Mouse (Mus musculus): ENCODE data around the gene Acsl5.

Gene Acsl5

DNA sequence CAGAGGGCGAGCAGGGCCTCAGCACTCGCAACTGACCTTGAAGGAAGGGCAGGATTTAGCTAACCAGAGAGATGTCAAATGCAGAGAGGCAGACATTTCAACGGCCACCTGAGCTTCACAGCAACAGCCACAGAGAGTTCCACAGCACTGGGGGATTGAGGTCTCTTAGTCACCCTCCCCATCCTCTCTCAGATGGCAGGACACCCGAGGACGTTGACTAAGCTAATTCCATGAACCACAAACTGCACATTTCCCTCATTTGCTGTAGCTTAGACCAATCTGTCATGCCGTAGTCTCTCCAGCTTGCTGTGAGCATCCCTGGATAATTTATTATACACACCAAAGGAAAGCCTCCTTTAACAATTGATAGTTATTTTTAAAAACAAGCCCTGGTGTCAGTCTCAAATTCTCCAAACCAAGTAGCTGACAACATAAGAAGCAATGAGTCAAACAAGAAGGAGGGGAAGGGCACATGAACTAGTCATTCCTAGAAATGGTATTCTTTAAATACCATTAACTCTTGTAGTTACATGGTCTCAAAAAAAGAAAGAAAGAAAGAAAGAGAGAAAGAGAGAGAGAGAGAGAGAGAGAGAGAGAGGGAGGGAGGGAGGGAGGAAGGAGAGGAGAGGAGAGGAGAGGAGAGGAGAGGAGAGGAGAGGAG is 11.8 kb upstream of the Acsl5 start:
- DNase-seq (ENCODE audit: low spot score in 2 of 2): no peak

DNA sequence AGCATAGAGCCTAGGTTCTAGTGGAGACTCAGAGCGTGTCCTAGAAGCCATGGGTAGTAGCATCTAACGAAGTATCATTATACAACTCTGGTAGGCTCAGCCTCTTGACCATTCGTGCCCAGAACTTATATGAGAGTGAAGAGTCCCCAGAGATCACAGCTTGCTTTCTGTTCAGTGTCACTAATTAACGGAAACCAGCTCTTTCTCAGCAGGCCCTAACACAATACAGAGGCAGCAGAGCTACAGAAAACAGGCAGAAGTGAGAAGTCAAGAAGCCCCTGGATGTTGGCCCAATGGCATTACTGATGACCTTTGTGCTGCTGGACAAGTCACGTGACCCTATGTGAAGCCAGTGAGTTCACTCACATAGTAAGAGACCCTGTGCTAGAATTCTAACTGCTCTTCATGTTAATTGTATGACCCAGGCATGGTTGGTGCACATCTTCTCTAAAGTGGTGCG is 10.5 kb upstream of the Acsl5 start, which contains the start of gene Gucy2g:
Gene Gucy2g (minus strand): TSS at position 51 of the 460 bp plus-strand sequence.
- no peak for DNase-seq (ENCODE audit: low spot score in 2 of 2)

DNA sequence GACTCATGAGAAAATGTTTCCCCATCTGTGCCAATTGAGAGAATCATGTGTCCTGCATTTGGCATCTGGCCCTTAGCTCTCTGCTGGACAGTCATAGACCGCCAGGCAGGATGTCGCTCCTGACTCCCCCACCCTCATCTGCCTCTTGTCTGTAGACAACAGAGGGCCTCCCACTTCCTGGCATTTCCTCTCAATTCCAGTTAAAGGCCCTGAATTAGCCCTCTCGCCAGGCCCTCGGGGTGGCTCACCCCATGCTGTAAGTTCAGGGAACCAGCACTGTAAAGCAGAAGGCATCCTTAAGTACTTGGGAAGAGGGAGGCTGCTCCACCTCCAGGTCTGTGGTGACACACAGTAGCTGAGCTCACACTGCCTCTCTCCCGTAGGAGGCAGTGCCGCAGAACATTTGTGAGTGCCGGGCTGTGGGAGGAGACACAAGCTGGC is 6.9 kb upstream of the Acsl5 start:
- no peak for DNase-seq (ENCODE audit: low spot score in 2 of 2)

DNA sequence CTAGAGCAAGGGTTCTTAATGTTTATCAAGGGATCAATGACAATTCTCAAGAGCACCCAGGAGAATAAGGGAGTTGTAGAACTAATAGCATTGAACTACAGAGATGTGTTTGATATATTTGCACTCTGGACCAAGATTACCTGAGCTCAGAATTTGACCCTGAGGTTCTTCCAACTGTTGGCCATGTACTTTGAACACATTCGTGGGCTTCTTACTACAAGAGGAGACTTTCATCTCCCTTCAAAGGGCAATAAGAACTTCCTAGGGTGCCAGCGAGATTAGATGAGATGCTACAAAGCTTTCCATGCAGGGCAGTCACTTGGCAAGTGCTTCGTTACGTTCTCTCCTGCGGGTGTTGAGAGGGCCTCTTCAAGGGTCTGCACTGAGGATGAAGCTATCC is 4.2 kb upstream of the Acsl5 start:
- DNase-seq (ENCODE audit: low spot score in 2 of 2): no peak

DNA sequence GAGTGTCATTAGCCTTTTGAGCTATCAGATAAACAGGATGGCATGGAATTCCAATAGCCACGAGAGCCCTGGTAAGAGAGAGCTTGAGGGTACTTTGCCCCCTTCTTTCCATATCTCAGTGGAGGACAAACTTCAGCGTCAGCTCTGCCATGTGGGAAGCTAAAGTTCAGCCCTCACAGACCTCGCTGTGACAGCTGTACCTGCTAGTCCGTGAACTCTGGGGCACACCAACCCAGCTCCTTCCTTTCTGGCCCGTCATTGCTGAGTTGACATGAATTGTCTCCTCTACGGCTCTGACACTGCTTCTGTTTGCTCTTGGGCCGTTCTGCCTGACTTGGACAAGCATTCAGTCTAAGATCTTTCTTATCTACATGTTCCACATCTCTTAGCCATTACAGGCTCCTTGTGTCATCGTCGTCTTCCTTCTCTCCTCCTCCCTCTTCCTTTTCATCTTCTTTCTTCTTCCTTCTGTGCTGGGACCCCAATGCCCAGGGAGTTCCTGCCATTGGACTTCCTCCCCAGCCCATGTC is 3.7 kb upstream of the Acsl5 start:
- DNase-seq (ENCODE audit: low spot score in 2 of 2): no peak

DNA sequence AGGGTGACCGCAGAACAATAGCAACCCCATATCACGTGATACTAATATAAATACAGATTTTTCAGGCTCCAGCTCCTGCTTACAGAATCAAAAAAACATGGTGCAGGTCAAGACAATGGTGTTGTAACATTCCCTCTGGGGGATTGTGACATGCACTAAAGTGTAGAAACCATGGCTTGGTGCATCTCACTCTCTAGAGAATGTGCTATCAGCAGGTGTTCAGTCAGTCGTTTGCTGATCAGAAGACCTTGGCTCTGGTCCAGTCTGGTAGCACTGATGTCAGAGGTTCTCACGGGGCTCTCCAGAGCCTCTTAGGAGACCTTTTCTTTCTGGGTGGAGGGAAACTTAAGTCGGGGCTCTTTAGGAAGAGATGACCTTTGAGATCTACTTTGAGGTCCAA is 1.3 kb upstream of the Acsl5 start:
- no peak for DNase-seq (ENCODE audit: low spot score in 2 of 2)

DNA sequence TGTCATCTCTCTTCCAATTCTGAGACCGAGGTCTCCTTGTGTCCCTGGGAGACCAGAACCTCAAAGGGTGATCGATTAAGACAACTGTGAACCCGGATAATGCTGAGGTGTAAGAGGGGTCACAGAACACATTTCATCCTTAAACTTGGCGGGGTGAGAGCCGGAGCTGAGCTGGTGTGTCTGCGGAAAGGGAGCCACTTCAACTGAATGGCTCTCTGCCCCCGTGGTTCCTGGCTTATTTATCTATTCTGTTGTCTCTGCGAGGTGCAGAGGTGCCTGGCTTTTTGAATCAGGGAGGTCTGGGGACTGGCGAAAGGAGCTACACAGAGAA is 1.5 kb downstream of the Acsl5 start:
- no peak for DNase-seq (ENCODE audit: low spot score in 2 of 2)

DNA sequence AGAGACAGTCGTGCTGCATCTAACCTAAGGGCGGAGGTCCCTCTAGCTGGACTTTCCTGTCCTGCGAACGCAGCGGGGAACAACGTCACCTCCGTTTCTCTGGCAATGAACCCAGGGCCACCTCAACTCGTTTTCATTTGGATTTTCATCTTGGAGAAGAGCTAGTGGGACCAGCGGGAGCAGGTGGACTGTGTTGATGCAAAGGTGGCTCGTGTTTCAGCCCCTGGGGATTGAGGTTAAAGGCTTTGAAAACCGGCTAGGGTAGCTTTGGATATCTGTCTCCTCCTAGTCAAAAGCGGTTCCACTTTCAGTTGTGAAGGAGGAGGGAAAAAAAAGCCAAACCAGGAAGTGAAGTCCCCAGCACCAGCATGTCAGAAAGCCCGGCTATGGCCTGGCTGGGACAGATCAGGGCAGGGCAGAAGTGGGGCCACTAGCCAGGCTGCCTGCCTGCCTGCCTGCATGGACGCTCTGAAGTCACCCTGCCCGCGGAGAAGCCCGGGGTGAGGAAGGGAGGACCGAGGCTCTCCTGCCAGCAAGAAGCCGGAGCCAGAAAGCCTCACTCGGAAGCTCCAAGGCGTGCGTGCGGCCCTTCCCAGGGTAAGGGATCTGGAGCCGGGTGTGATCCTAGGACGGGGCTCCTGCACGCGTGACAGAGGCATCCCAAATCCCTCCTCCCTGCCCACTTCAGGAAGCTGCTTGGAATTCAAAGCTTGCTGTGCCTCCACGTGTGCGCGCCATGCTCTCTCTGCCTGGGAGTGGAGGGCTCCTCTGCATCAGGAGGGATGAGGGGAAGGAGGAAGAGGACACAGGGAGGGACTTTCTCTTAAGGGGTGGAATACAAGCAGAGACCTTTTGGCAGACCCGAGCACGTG is 2.1 kb downstream of the Acsl5 start:
- peak; percentile 47 to 66 for DNase-seq (ENCODE audit: low spot score in 2 of 2)

DNA sequence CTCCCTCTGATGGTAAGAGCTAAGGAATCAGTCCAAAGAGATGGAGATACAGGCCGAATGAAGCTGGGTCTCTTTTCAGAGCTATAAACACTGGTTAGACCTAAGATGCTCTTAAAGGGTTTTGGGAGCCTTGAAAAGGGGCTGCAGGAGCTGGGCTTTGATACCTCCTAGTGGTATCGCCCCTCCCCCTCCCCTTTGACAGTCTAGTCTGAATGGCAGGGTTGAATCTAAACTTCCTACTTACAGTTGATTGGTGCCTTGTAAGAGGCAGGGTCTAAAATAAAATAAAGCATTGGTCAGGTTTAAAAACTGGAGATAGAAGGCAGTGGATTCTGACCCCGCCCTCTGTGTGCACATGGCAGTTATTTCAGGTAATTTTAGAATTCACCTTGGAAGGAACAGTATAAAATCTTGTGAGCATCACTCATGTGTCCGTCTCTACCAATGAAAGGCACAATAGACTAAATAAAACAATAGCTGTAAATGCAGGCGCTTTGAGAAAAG is 2.8 kb downstream of the Acsl5 start:
- no peak for DNase-seq (ENCODE audit: low spot score in 2 of 2)

DNA sequence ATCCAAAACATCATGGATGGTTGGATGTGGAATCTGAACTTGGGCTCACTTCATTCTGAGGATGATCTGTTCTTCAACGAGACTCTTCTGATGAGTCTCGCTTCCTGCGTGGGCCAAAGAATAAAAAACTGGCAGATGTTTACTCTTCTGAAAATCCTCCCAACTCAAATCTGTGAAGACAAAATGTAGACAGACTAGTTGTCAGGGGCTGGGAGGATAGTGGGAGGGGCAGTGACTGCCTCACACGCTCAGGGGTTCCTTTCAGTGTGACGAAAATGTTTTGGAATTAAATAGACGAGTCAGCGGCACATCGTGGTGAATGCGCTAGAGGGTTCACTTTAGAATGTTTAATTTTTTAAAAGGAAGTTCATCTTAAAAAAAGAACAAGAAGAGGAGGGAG is 4.4 kb downstream of the Acsl5 start:
- no peak for DNase-seq (ENCODE audit: low spot score in 2 of 2)

DNA sequence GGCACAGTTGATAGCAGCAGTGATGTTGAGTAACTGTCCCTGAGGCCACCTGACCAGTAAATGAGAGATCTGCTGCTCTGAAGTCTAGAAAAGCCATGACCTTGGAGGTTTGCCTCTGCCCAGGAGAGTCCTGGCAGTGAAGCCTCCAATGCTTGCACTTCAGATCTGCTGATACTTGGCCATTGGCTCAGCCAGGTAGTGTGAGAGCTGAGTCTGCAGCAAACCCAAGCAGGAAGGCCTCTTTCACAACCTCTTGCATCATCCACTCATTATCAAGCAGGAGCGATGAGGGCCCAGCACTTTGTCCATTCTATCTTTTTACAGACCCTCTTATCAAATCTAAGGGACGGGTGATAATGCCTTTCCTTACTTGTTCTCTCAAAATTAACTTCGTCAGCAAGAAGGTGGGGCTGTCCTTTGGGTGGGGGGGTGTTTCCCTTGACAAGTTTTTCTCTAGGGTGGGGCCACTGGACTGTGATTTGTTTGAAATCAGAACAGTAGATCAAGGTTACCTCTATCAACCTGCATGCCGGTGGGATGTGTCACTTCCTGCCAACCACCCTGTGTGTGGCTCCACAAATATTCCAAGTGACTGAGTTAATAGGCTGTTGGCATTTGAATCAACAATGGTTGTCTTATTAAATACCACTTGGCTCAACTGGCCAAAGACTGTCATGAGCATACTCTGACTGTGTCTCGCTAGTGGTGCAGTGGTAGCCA is 6.1 kb downstream of the Acsl5 start:
- DNase-seq (ENCODE audit: low spot score in 2 of 2): peak; percentile 23 to 54

DNA sequence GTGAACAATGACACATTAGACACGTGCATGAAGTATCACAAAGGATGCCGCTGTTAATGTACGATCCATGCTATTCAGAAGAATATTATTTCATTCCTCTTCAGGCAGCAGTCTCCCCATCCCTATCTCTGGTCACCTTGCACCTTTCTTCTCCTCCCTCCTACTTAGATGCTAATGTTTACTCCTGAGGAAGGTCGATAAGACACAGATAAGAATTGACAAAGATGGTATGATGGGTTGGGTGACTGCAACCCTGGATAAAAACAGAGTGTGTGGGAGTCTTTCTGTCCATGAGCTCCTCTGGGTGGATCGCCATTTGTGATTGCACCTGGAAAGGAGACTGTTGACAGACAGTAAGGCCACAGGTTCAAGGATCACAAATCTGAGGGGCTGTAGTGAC is 6.8 kb downstream of the Acsl5 start:
- no peak for DNase-seq (ENCODE audit: low spot score in 2 of 2)

DNA sequence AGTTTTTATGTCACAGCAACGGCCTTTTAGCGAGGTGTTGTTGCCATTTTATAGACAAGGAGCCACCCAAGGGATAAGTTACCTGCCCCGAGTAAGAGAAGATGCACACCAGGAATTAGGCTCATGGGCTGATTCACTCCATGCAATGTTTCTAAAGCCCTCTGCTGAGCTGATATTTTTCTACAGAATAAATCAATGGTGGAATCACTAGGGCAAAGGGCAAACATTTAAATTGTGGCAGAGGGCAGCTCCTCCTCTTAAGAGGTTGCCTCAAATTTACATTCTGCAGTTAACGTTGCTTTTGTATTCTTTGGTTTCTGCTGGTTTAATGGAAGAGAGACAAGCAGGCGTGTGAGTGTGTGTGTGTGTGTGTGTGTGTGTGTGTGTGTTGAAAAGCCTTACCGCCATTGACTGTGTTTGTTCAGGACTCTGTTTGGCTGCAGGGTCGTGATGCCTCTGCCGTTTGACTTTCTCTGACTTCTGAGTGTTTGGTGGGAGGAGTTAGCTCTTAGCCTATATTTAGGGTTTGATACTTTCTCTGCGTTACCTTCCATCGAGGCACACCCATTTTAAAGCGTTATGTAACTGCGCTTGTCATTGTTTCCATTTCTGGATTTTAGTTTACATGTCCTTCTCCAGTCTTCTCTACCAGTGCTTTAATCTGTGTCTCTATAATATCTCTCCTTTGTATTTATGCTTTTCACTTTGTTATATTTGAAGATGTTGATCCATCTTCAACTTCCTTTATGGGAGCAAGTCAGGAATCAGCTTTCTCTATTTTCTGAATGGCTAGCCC is 8.8 kb downstream of the Acsl5 start:
- DNase-seq (ENCODE audit: low spot score in 2 of 2): no peak

DNA sequence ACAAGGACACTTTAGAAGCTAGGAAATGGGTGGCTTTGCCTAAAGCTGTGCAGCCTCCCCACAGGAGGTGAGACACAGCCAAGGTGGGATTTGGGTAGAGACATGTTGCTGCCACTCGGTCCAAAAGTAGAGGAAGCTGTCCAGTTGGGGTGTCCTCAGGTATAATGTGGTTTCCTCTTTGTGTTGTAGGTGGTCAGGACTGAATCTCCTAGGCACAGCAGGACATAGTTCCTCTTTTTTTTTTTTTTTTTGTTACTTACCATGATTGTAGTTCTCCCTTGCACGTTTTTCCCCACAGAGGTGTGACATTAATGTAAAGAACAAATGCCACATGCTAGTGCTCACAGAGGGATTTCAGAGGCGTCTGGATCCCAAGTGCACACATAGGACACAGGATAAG is 13.5 kb downstream of the Acsl5 start:
- no peak for DNase-seq (ENCODE audit: low spot score in 2 of 2)

DNA sequence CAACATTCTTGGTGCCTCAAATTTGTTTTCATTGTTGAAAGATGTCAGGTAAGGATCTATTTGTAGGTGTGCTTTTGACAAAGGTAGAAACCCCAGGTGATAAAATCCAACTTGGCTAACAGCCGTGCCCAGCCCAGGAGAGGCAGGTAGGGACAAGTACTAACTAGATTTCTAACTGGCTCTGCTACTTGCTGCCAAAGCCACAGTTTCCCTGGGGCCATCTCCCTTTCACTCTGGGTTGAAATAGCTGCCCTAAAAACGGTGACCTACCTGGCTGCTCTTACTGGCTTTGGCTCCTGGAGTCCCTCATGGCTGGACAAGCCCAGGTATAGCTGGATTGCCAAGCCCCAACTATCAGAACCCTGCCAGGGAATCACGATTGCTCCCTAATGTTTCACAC is 15.0 kb downstream of the Acsl5 start:
- DNase-seq (ENCODE audit: low spot score in 2 of 2): peak; percentile 30 to 59

DNA sequence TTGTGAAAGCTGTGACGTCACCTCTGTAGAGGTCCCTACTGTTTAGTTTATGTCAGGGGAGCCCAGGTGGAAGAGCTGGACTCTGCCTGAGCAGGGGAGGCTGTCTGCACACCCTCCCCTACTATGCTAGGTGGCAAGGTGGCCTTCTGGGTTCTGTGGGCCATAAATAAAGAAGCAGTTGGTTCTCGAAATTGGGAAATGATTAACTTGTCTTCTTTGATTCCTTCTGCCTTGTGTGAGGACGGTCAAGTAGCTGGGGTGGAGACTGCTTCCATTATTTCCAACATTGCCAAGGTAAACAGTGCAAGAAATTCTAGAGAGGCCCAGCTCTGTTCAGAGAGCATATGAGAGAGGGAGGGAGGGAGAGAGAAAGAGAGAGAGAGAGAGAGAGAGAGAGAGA is 16.4 kb downstream of the Acsl5 start:
- DNase-seq (ENCODE audit: low spot score in 2 of 2): no peak

DNA sequence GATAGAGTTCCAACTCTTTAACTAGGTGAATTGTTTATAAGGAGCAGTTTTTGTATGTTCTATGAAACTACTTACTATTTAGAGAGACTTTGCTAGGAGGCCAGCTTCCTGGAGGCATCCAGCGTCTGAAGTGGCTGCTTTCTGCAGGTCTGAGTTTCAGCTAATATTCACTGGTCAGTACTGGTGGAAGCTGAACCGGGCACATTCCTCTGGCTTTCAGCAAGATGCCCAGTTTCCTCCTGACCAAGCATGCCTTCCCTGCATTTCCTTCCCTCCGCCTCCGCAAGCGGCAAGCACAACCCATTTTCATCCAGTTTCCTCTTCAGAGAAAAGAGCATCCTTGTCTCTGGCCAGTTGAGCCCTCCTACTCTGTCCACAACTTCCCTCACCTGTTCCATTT is 17.3 kb downstream of the Acsl5 start:
- DNase-seq (ENCODE audit: low spot score in 2 of 2): no peak

DNA sequence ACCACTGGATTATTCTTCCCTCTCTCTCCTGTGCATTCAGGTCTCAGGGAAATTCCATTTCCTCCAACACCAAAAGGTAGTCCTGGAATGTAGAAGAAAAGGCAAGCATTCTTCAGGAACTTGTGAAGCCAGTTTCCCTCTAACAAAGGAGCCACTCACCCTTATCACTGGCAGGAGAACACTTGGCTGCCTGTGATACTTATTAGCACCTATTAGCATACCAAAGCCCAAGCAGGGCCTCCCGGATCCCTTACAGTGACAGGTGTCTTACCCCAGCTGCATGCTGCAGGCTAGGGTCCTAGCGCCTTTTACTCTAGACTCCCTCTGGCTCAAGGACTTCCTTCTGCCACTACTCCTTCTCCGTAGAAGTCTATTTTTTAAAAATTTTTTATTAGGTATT is 19.7 kb downstream of the Acsl5 start:
- DNase-seq (ENCODE audit: low spot score in 2 of 2): no peak

DNA sequence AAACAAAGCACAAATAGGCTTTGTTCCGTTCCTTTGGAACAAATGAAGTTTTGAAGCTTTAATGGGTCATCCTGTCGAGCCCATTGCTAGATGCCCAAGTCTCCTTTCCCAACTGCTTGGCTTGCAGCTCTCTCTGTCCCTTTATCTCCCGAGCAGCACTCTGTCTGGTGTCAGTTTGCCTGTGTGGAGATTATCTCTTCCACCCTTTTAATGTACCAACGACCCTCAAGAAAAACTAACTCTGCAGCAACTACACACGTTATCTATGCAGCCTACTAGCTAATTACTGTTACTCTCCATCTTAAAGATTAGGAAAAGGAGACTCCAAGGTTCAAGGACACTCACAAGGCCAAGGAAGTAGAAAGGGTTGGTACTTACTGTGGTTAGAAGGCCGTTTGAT is 21.6 kb downstream of the Acsl5 start:
- DNase-seq (ENCODE audit: low spot score in 2 of 2): no peak

DNA sequence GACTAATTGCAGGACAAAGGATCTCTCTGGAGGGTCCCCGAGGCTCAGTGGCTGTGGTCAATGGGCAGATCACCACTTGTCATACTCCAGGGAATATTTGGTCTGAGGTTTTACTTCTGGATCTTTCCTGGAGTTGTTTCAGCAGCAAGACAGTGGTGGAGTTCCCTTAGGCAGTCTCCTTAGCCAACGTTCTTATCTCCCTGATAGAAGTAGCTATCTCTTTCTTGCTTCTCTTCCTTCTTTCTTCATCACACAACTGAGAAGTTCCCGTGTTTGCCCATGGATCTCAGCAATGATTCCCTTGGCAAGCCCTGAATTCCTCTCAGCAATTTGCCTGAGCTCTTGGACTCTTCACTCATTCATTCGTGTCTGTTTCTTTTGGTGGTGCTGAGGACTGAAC is 24.4 kb downstream of the Acsl5 start:
- DNase-seq (ENCODE audit: low spot score in 2 of 2): no peak

DNA sequence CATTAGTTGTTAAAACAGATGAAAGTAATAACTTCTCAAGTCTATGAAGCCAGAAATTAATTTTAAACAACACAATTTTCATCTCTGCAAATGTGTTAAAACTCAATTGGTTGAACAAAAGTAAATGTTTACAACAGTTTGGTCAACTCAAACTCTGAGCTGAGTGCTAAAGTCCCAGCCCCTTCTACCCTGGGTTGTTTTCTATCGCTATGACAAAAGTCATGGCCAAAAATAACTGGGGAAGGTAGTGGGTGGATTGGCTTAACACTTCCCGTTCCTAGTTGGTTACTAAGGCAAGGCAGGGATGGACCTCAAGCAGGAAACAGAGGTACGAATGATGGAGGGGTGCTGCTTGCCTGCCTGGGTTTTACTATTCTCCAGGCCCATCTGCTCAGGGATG is 25.0 kb downstream of the Acsl5 start:
- DNase-seq (ENCODE audit: low spot score in 2 of 2): no peak

Measured in urinary bladder, adult 18-20 months (tissue).